Mouse (Mus musculus) left cerebral cortex, adult 2 months (tissue): Measurements from ENCODE around the gene Gm42417. TPM values are rescaled to one million over a fixed set of nuclear protein-coding genes. Genes with fewer than 3 reads are reported as not detected.

ENCODE experiments used
- DNase-seq, 2 experiments: peaks; one replicate each; pipeline ENCODE4 v3.0.0; 2021 to 2022; ENCODE audit warnings: low spot score in 2 of 2, mixed read lengths in 1 of 2; ENCODE audit errors: extremely low spot score in 1 of 2
- H3K27ac ChIP-seq: fragments of 200-600 bp; 2 replicates; pipeline ENCODE4 v1.8.1; 2022
- H3K4me3 ChIP-seq: fragments of 200-600 bp; 2 replicates; pipeline ENCODE4 v1.8.1; 2022
- CTCF ChIP-seq: fragments of 200-600 bp; IDR thresholded peaks from 2 replicates; pipeline ENCODE4 v1.8.1; 2022; ENCODE audit warnings: antibody characterized with exemption, mild to moderate bottlenecking, moderate library complexity
- intact Hi-C: fragments of 180-260 bp; cut with DNase I; formaldehyde crosslinking; loops from one replicate; pipeline ENCODE4 v1.15.1; 2025
- microRNA-seq, 2 experiments: library from miRNA; unstranded; fragments of <30 nt; microRNA quantifications; one replicate each; pipeline ENCODE4 v1.2.0; 2021
- total RNA-seq, 2 experiments: library from RNA; stranded (reverse); gene quantifications; 2 replicates each; pipeline ENCODE4 v1.2.3; 2021

The Gm42417 gene
- total RNA-seq, 2 experiments from 2014 or later: not detected

DNA sequence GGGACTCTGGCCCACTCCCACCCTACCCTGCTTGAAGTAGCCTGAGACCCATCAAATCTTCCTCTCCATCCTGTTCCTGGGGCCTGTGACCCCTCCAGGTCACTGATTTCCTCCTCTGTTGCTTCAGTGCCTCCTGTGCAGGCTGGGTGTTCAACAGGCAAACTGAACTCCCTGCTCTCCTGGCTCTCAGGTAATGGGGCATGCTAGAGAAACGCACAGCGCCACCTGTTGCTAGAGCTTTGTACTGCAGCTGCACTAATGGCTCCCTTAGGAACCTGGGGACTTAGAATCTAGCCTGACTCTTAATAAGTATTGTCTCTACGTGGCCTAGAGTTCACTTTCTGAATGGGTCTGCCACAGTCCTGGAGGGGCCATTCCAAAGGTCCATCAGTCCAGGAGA, 38.0 kb downstream of the Gm42417 start:
- intact Hi-C loops: loop anchor here (2.0 kb wide), 1 partner anchor 176 kb away; no protein-coding TSS in a partner anchor
- TF ChIP-seq CTCF: peak; percentile 96
- DNase-seq: peak; percentile 64 to 79
- Histone ChIP-seq H3K27ac (no peak overlapping the region), H3K4me3 (no peak overlapping the region)

DNA sequence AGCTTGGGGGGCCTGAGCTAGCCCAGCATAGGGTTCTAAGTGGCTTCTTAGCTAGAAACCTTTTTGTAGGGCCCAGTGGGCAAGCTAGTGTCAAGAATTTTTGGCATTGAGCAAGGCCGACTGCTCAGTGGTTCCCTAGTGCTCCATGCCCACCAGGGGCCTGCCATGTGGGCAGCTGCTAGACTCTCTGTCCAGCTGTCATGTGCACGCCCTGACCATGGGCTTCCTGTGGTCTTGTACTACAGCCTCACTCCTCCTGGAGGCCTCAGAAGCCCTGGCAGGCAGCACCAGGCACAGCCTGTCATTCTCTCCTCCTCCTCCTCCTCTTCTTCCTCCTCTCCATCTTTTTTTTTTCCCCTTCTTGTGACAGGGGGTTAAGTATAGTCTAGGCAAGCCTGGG, 41.9 kb downstream of the Gm42417 start:
- no peak overlapping the region for H3K4me3 ChIP-seq
- intact Hi-C loops: no loop called here
- TF ChIP-seq CTCF: no peak
- no peak for DNase-seq
- H3K27ac ChIP-seq: no peak overlapping the region

DNA sequence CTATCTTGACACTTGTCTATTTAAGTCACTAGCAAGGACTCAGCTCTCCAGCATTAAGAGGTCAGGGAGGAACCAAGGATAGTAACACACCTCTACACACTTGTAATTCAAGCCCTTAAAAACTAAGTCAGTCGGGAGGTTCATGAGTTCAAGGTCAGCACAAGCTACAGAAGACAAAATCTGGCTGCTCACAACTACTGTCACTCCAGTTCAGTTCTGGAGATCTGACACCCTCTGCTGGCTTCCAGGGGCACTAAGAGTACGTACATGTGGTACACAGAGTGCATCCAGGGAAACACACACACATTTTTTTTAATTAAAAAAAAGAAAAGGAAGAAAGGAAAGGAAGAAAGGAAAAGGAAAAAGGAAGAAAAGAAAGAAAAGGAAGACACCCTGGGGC, 42.5 kb downstream of the Gm42417 start:
- no peak overlapping the region for H3K4me3 ChIP-seq
- no peak for DNase-seq
- H3K27ac ChIP-seq: no peak overlapping the region
- intact Hi-C loops: no loop called here
- TF ChIP-seq CTCF: peak; percentile 48

DNA sequence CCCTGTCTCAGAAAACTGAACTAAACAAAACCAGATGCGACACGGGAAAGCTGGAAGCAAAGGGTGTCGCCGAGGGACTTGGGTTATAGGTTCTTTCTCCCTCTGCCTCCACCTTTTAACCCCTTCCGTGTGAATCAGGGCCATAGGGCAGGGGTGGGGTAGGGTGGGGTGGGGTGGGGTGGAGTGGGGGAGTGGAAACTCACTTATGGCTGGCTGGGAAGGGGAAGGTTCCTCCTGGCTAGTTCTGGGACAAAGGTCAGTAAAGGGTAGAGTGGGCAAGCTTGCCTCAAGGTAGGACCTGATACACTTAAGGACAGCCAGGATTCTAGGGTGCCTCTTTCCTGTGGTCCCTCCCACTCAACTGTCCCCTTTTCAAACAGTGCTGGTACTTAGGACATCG, 45.9 kb downstream of the Gm42417 start:
- intact Hi-C loops: no loop called here

DNA sequence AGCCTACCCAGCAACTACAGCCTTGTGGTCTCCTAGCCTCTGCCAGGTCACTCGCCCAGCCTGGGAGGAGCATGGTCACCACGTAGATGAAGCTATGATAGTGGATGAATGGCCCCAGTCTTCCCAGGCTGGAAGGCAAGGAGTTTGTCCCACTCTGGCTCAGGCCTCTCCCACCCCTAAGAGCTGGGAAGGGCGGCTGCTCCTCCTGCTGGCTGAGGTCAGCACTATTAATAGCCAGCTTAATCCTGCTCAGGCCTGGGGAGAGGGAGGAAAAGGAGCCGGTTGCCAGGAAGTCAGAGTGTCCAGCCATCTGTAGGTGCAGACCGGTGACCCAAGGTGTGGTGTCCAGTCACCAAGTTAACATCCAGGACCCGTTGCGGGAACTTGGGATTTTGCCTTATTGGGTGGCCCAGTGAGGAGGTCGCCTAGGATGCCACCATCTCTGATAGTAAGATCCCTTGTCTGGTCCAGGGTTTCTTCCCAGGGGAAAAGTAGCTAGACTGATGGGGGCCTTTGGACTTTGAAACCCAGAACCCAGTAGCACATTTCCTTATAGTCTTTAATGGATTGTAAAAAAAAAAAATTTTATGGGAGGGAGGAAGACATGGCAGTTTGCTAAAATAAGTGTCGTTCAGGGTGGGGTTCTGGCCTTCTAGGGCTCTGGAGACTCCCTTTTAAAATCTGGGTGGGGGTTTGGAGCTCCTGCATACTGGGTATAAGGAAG, 46.7 kb downstream of the Gm42417 start:
- intact Hi-C loops: no loop called here
- TF ChIP-seq CTCF: peak; percentile 42
- Histone ChIP-seq H3K4me3 (no peak overlapping the region), H3K27ac (no peak overlapping the region)
- DNase-seq: no peak

More for the DNA sequence above, 45.9 kb downstream of the Gm42417 start:
- no peak for TF ChIP-seq CTCF
- Histone ChIP-seq H3K27ac (no peak overlapping the region), H3K4me3 (no peak overlapping the region)
- no peak for DNase-seq

DNA sequence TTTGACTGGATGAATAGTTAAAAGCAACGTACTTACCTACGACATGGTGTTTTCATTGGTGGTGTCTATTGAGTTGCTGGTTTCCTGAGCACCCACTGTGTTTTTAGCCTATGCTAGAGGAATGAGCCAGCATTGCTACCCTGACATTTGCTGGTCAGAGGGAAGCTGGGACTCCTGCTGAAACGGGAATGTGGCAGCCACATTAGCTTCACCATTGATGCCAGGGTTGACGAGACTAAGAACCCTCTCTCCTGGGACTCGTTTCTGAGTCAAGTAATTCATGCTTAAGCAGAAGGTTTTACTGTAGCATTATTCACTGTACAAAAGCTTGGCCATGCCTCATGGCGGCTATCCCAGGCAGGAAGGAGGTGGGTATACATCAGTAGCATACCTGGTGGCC, 49.6 kb downstream of the Gm42417 start:
- intact Hi-C loops: no loop called here
- no peak for TF ChIP-seq CTCF
- Histone ChIP-seq H3K4me3 (no peak overlapping the region), H3K27ac (no peak overlapping the region)
- DNase-seq: no peak

DNA sequence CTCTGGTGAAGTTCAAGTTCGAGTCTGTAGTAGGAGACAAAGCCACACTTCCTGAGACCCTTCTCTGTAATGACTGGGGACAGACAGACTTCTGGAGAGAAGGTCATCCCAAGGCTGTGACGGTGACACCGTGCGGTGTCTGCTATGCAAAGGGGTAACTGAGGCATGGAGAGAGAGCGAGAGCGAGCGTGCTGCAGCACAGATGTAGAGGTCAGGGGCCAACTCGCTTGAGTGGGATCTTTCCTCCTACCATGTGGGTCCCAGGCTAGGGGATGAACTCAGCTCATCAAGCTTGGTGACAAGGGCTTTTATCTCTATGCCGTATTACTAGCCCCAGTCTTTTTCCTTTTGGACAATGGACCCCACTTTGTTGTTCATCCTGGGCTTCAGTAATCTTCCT, 52.1 kb downstream of the Gm42417 start:
- H3K27ac ChIP-seq: no peak overlapping the region
- H3K4me3 ChIP-seq: no peak overlapping the region
- no peak for DNase-seq
- TF ChIP-seq CTCF: no peak
- intact Hi-C loops: no loop called here

DNA sequence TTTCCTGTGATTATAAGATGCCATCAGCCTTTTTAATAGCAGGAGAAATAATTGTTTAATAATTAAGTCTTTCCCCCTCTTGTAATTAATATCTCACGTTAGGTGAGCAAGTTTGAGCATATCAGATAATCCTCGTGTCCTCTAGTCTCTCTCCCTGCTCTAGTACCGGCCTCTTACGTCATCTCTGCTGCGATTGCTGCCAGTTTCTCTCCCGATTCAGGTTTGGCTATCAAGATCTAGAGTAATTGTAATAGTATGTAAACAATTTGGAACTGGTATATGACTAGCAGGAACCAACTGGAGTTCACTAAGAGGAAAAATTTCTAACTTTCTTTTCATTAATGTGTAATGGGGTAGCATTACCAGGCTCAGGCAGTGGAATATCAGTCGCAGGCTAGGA, 54.1 kb downstream of the Gm42417 start:
- no peak overlapping the region for H3K4me3 ChIP-seq
- intact Hi-C loops: no loop called here
- no peak for DNase-seq
- TF ChIP-seq CTCF: no peak
- no peak overlapping the region for H3K27ac ChIP-seq

DNA sequence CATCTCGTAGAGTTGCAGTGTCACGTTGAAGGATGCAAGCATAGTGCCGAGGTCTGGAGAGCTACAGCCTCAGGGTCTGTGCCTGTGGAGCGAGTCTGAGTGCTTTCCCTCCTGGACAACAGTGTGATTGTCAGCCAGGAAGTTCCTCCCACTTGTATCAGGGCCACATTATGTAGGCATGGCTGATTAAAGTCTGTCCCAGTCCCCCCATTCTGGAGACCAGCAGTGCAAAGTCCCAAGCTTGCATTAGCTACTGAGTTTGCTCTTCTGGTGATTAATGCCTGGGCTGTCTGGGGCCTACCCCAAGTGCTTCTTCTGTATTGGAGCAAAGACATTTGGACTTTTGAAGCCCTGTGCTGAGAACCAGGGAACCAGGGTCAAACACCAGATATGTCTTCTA, 55.4 kb downstream of the Gm42417 start:
- no peak overlapping the region for H3K4me3 ChIP-seq
- intact Hi-C loops: no loop called here
- no peak for TF ChIP-seq CTCF
- no peak for DNase-seq
- H3K27ac ChIP-seq: no peak overlapping the region

Small RNA genes within 50 kb of the gene (microRNA-seq; reads per million reads assigned to microRNA genes)
- gene Gm47280: 0 reads per million in 2 experiments

Other genes with a start within 250 kb of the Gm42417 start
- 10 to 100 TPM; 16.1 to 23.5 TPM for gene Arid5a, start 231.7 kb downstream of the Gm42417 start, total RNA-seq
- 10 to 100 TPM; 60.7 to 66.0 TPM for gene Kansl3, start 170.2 kb downstream of the Gm42417 start, total RNA-seq
- gene Fer1l5, start 167.1 kb downstream of the Gm42417 start, total RNA-seq: not detected
- 10 to 100 TPM; 43.5 to 51.0 TPM for gene Lman2l, start 94.2 kb downstream of the Gm42417 start, total RNA-seq
- gene Cnnm4, start 67.8 kb downstream of the Gm42417 start, total RNA-seq: 10 to 100 TPM; 13.2 to 13.8 TPM
- gene Cnnm3, start 27.6 kb downstream of the Gm42417 start, total RNA-seq: 10 to 100 TPM; 29.8 to 34.9 TPM
- 1 to 10 TPM; 5.0 to 8.1 TPM for gene Ankrd23, start 2.5 kb downstream of the Gm42417 start, total RNA-seq
- gene Ankrd39, start 8.0 kb upstream of the Gm42417 start, total RNA-seq: 10 to 100 TPM; 12.0 to 14.8 TPM
- 10 to 100 TPM; 17.7 to 18.4 TPM for gene Sema4c, start 18.9 kb upstream of the Gm42417 start, total RNA-seq
- under 1 TPM in 1 of 2 experiments, not detected in 1; 0.40 TPM for gene Fam178b, start 143.8 kb upstream of the Gm42417 start, total RNA-seq
- gene Cox5b, start 152.0 kb upstream of the Gm42417 start, total RNA-seq: 100 to 1,000 TPM; 533 to 600 TPM
- gene 4933424G06Rik, start 170.7 kb upstream of the Gm42417 start, total RNA-seq: under 1 TPM in 1 of 2 experiments, not detected in 1; 0.41 TPM
- 100 to 1,000 TPM; 323 to 361 TPM for gene Actr1b, start 175.0 kb upstream of the Gm42417 start, total RNA-seq
- gene Zap70, start 222.4 kb upstream of the Gm42417 start, total RNA-seq: 1 to 10 TPM; 1.7 to 2.1 TPM